Mouse (Mus musculus): Measurements from ENCODE around the gene Gm45062.

- TF ChIP-seq CTCF (IDR thresholded peaks at IDR 0.05; ENCODE audit: insufficient read depth, low read depth, low read length) (no peak), POLR2A (IDR thresholded peaks at IDR 0.05; ENCODE audit: insufficient read depth, low read depth, low read length) (no peak)
Measured at GRCm38 (mm10) chr6:8474820-8475219, 215.6 kb downstream of the Gm45062 start.
